Mouse (Mus musculus) NIH3T3 (cell line): ENCODE results near the gene Slc26a5.

ENCODE experiments used
- DNase-seq: peaks from one replicate; pipeline ENCODE4 v3.0.0-alpha.2; 2012; ENCODE audit warnings: low read depth

The Slc26a5 gene

GRCm38 (mm10) chr5:21865346-21866107, at the start of gene Slc26a5:
Gene Slc26a5 (minus strand): TSS chr5:21865604.
- DNase-seq = no peak

GRCm38 (mm10) chr5:21914776-21915175, 49.4 kb upstream of the Slc26a5 start:
- no peak for DNase-seq

DNA sequence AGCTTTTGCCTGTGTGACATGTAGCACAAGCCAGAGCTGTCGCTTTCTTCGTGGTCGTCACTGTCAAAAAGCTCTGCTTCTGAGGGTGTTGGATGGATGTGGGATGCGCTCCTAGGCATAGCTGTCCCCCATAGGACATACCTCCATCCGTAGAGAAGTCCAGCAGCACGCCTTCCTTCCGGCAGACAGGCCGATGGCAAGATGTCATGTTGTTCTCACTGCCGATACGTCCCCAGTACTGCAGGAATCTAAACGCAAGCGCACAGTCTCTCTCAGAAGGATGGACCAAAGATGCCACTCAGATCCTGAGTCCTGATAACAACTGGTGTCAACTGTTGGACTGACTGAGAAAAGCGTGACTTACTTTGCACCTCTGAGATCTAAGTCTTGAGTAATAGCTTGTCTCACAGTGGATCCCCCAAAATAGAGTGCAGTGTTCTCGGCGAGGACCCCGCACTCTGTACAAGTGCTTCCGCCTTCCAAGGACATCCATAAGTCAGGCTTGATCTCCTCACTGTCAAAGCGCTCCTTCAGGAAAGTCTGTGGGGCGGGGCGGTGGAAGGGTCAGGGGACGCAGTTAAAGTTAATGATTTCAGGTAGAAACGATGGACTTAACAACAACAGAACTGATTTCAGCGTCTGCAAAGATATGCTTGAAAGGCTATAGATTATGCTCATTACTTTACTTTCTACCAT, 47.6 kb upstream of the Slc26a5 start:
- no peak for DNase-seq

GRCm38 (mm10) chr5:21910726-21911125, 45.3 kb upstream of the Slc26a5 start:
- DNase-seq = no peak

GRCm38 (mm10) chr5:21909713-21910112, 44.3 kb upstream of the Slc26a5 start:
- DNase-seq = peak; percentile 11

DNA sequence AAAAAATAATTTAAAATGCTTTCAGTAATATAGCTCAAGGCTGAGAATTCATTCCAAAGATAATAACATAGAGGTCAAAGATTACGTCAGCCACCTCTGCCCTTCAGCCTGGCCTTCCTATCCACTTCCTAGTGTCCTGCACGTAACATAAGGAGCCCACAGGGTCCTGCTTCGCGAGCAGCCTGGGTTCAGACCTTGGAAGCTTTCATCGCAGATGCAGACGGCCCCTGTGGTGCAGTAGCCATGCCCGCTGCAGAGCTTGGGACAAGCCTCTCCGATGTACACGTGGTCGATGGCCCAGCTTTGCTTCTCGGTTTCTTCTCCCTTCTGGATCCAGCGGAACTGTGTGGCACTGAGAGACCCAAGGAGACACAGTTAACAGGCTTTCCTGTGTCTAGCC, 36.0 kb upstream of the Slc26a5 start:
- DNase-seq = no peak

DNA sequence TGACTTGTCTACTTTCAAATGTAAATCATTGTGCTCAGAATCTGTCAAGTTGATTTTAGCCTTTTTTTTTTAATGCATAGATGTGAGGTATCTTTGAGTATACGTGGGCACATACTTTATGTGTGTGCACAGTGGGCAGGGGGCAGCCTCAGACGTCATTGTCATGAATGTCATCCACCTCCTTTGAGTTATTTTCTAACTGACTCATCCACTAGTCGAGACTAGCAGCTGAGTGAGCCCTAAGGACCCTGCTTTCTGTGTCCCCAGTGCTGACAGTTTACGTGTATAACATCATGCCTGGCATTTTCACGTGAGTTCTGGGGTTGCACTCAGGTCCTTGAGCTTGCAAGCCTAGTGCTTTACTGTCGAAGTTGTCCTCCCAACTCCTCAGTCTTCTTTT, 35.5 kb upstream of the Slc26a5 start:
- DNase-seq = no peak

DNA sequence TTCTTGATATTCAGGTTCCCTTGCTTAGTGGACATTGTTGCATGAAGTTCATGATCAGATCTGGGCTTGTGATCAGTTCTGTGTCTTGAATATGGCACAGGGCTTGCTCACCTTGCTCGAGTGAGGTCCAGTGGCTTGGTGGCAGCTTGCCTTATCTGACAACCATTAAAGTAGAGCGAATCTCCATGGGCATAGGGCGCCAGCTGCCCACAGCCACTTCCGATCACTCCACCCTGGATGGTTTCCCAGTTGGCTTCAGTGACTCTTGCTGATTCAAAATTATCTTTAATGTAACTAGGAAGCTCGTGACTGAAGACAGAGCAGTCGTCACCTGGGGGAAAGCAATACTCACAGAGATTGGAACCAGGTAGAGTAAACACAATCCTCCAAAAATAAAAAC, 33.5 kb upstream of the Slc26a5 start:
- DNase-seq = no peak

- no peak for DNase-seq
These were observed 31.2 kb upstream of the Slc26a5 start for GRCm38 (mm10) chr5:21896586-21896985.

DNA sequence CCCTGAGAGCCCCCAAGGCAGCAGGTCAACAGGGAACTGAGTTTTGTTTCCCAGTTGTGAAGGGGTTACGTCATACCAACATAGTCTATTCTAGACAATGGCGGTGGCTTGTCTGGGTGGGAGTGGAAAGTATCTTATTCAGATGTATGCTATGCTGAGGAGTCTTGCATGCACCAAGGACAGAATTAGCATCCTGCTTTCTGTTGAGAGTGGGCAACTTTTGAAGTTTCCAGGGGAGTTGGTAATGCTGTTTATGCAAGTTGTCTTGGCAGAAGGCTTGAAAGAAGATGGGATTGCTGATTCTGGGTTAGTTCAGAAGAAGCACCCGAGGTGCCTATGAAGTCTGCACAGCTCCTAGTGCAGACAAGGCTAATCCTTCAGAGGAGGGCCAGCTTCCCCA, 28.8 kb upstream of the Slc26a5 start:
- no peak for DNase-seq

- DNase-seq = no peak
These were observed 1.3 kb upstream of the Slc26a5 start for GRCm38 (mm10) chr5:21866750-21867149.

- peak; percentile 49 for DNase-seq
These were observed 908 bp upstream of the Slc26a5 start for GRCm38 (mm10) chr5:21866311-21866712.

- no peak for DNase-seq
These were observed 6.8 kb downstream of the Slc26a5 start for GRCm38 (mm10) chr5:21858653-21859052.

DNA sequence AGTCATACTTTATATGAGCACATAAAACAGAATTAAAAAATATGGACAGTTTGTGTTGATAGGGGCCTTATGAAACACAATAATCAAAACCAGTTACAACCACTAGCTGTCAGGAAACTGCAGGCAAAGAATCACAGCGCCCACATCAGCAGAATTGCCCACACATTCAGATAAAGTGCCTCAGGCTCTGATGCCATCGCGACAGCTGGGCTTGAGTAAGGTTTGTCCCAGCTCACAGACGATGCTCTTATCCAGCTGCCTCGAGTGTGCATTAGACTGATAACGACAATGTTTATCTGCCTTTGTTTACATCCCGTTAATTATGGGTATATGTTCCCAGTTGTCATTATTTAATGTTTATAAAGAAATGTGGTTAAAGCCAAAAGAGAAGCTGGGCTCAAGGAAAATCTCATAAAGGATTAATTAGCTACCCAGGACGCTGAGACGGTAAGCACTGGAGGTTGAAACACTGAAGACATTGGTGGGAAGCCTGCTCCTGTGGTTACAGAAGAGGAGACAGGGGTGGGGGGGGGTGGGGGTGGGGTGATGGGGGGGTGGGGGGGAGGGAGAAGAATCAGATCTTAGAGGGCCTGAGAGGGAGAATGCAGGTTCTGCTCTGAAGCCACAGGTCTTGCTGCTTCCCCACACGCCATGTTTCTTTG, 13.6 kb downstream of the Slc26a5 start:
- no peak for DNase-seq

DNA sequence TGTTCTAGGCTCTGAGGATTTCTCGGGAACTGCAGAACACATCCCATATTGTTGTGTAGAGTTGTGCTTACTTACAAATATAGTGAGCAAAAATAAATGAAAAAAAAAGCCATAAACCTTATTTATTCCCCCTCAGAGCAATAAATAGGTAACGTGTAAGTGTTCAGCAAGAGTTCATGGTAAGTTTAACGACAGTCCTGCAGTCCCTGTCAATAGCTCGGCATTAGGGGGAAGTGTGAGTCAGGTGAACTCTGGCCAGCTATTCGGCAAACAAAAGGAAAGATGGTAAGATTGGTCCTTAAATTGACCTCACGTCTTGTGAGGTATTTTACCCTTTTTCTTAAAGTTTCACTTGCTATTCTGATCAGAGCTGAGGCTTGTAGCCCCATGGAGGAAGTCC, 18.0 kb downstream of the Slc26a5 start:
- no peak for DNase-seq

DNA sequence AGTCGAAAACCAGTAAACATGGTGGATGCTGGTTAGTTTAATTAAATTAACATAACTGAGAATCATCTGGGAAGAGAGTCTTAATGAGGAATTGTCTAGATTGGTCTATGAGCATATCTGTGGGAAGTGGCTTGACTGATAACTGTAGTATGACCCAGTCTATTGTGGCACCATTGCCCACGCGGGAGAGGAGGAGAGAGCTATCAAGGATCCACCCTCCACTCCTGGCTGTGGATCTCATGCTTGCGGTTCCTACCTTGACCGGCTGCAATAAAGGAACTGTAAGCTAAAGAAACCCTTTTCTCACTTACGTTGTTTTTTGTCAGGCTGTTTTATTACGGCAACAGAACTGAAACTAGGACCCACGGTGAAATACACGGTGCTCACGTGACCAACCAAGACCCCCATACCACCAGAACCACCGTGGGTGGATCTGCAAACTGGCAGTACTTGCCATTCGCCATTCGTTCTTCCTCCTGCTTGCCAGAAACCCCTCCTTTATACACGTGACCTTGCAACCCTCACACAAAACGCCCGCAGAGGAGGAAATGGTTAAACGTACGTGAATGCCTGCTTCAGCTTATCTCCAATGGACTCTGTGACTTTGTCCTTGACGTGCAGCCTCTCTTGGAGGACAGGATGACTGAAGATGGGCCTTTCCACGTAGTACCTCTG, 18.7 kb downstream of the Slc26a5 start:
- no peak for DNase-seq

GRCm38 (mm10) chr5:21844676-21845075, 20.7 kb downstream of the Slc26a5 start:
- peak; percentile 45 for DNase-seq

- no peak for DNase-seq
These were observed 33.6 kb downstream of the Slc26a5 start for GRCm38 (mm10) chr5:21831761-21832160.

DNA sequence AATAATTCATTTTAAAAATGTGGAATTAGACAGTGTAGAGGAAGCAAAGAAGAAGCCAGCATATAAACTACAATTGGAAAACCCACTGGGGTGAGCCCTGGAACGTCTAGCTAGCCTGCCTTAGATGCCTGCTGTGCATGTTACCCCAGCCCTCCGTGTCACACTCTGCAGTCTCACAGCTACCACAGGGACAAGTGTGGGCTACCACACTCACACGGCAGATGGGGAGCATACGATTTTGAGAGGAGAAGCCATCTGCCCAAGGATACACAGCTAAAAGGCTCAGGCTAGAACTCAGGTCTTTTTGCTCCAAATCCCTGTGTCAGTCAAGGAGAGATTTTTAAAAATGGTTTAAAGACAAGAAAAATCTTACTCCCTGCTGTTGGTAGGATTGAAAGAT, 36.5 kb downstream of the Slc26a5 start:
- no peak for DNase-seq

- no peak for DNase-seq
These were observed 37.8 kb downstream of the Slc26a5 start for GRCm38 (mm10) chr5:21827643-21828042.

DNA sequence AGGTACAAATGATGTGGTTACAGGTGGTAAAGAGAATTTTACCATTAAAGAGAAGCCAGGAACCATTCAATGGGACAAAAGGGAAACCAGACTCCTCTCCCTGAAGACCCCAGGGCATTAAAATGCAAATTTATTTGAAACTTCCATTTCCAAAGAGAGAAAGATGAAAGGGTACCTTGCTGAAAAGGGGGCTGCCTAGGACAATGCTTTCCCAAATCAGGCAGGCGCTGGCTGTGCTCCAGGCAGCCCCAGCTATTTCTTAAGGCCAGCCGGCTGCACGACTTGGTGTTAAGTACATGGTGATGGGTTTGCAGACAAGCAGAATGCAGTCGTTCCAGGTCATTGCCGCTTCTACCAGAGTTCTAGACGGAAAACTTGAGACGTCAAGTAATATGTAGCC, 39.0 kb downstream of the Slc26a5 start:
- DNase-seq = no peak

DNA sequence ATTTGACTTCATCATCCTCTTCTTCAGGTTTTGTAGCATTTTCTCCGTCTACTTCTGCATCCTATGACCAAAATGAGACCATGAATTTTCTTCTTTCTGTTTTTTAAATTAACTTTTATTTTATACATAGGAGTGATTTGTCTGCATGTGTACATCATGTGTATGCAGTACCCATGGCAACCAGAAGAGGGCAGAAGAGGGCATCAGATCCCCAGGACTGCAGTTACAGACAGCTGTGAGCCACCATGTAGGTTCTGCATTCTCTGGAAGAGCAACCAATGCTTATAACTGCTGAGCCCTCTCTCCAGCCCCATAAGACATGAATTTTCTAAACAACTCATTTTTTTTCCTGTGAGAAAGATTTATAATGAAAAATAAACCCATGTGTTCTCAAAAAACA, 51.4 kb downstream of the Slc26a5 start:
- peak; percentile 69 for DNase-seq

DNA sequence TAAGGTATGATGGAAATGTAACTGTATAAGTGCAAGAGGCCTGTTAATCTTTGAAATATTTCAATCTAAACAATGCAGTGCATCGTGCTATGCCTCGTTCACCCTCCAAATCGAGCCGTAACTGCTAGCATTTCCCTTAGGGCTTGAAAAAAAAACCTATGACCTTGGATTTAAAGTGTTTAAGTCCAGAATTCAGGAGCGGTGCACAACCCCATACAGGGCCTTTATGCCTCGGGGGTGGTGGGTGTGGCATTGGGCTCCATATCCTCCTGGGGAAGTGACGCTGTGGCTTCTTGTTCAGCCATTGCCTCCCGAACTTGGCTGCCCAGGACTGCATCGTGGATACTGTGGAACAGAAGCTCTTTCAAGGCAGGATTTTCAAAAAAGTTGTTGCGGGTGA, 54.5 kb downstream of the Slc26a5 start:
- DNase-seq = no peak
